Mouse (Mus musculus) thymus, postnatal 10 days (tissue): Measurements from ENCODE around the gene Qser1.
A peak's percentile ranks its signal among the peaks of the same experiment; 100 is the strongest.

ENCODE experiments used
- DNase-seq, 2 experiments: peaks; one replicate each; pipeline ENCODE4 v3.0.0; 2021; ENCODE audit warnings: low spot score in 2 of 2

Qser1 gene

GRCm38 (mm10) chr2:104817555-104818330, 1.2 kb upstream of the Qser1 start:
- peak in 1 of 2 experiments; percentile 6 for DNase-seq

GRCm38 (mm10) chr2:104816866-104817439, 393 bp upstream of the Qser1 start:
- DNase-seq = peak; percentile 79 to 81

GRCm38 (mm10) chr2:104815561-104816370, 794 bp downstream of the Qser1 start:
- peak; percentile 25 to 39 for DNase-seq

GRCm38 (mm10) chr2:104814181-104814951, 2.2 kb downstream of the Qser1 start:
- no peak for DNase-seq

- DNase-seq = no peak
These were observed 11.1 kb downstream of the Qser1 start for GRCm38 (mm10) chr2:104805435-104805834.

- DNase-seq = peak in 1 of 2 experiments; percentile 13
These were observed 41.8 kb downstream of the Qser1 start for GRCm38 (mm10) chr2:104774763-104775162.

- no peak for DNase-seq
These were observed 47.9 kb downstream of the Qser1 start for GRCm38 (mm10) chr2:104768697-104769096.

- no peak for DNase-seq
These were observed 52.5 kb downstream of the Qser1 start for GRCm38 (mm10) chr2:104764018-104764417.

- no peak for DNase-seq
These were observed 53.3 kb downstream of the Qser1 start for GRCm38 (mm10) chr2:104763134-104763703.

GRCm38 (mm10) chr2:104750611-104751010, 65.9 kb downstream of the Qser1 start:
- DNase-seq = no peak

GRCm38 (mm10) chr2:104748652-104749183, 67.8 kb downstream of the Qser1 start:
- no peak for DNase-seq

GRCm38 (mm10) chr2:104746251-104746650, 70.3 kb downstream of the Qser1 start:
- no peak for DNase-seq

- no peak for DNase-seq
These were observed 72.6 kb downstream of the Qser1 start for GRCm38 (mm10) chr2:104743971-104744370.

GRCm38 (mm10) chr2:104743160-104743559, 73.4 kb downstream of the Qser1 start:
- DNase-seq = no peak

- peak; percentile 72 to 88 for DNase-seq
These were observed 73.9 kb downstream of the Qser1 start, which contains the start of gene Depdc7 for GRCm38 (mm10) chr2:104742741-104743064. TSS of gene Depdc7 (minus strand) at chr2:104742878.

- DNase-seq = no peak
These were observed 74.4 kb downstream of the Qser1 start for GRCm38 (mm10) chr2:104741896-104742740.

GRCm38 (mm10) chr2:104741015-104741758, 75.4 kb downstream of the Qser1 start:
- no peak for DNase-seq

- no peak for DNase-seq
These were observed 76.2 kb downstream of the Qser1 start for GRCm38 (mm10) chr2:104740248-104740949.

- DNase-seq = no peak
These were observed 76.9 kb downstream of the Qser1 start for GRCm38 (mm10) chr2:104739691-104740090.
